Mouse (Mus musculus): ENCODE data around the gene Chchd4. TPM values are rescaled to one million over a fixed set of nuclear protein-coding genes. Genes with fewer than 3 reads are reported as not detected.
A peak's percentile ranks its signal among the peaks of the same experiment; 100 is the strongest.

Chchd4 gene
- 22.7 and 24.8 TPM in 2 replicates for polyA plus RNA-seq (2014; fragmentation: Nextera tagmentation; extraction: Ambion mirVana)

GRCm38 (mm10) chr6:91472868-91473804 lies at the start of gene Chchd4, which contains the start of gene Tmem43:
Chchd4 (minus strand) TSS chr6:91473546.
Tmem43 (plus strand) TSS chr6:91473703.
- Histone ChIP-seq H3K4me3 (ENCODE audit: low read depth, low read length) (peak within 1 kb of the TSS; percentile 83), H3K4me1 (ENCODE audit: control insufficient read depth, insufficient read depth, low read length) (peaks cover 17% of the 10 kb centered on the region), H3K9me3 (ENCODE audit: control insufficient read depth, low read length) (no peaks in the 10 kb centered on the region), H3K4me2 (ENCODE audit: low read depth, low read length) (peak within 1 kb of the TSS; percentile 71), H3K36me3 (ENCODE audit: control insufficient read depth, insufficient read depth, low read length) (peaks cover 21% of the 10 kb centered on the region), H3K27me3 (replicated peaks; ENCODE audit: control insufficient read depth, insufficient read depth, low read length) (no peaks in the 10 kb centered on the region), H3K27ac (replicated peaks; ENCODE audit: low read depth, low read length) (peak within 1 kb of the TSS; percentile 88), H3K9ac (ENCODE audit: low read depth, low read length) (peak within 1 kb of the TSS; percentile 89)
- DNase-seq (ENCODE audit: low spot score) (peak; percentile 100), ATAC-seq (ENCODE audit: low read depth) (peak; percentile 97)
- WGBS = under 1% methylated on average over 59 of the region's 74 CpGs

- WGBS = 90% methylated on average over 5 of the region's 5 CpGs
- Histone ChIP-seq H3K9me3 (ENCODE audit: control insufficient read depth, low read length) (no peaks in the 10 kb centered on the region), H3K27me3 (replicated peaks; ENCODE audit: control insufficient read depth, insufficient read depth, low read length) (no peaks in the 10 kb centered on the region), H3K36me3 (ENCODE audit: control insufficient read depth, insufficient read depth, low read length) (peaks cover 60% of the 10 kb centered on the region), H3K4me1 (ENCODE audit: control insufficient read depth, insufficient read depth, low read length) (no peaks in the 10 kb centered on the region), H3K4me3 (ENCODE audit: low read depth, low read length) (no peak overlapping the region), H3K9ac (ENCODE audit: low read depth, low read length) (no peak overlapping the region), H3K4me2 (ENCODE audit: low read depth, low read length) (no peak overlapping the region), H3K27ac (replicated peaks; ENCODE audit: low read depth, low read length) (no peak overlapping the region)
- ATAC-seq (ENCODE audit: low read depth) (no peak), DNase-seq (ENCODE audit: low spot score) (no peak)
Measured at GRCm38 (mm10) chr6:91522816-91523215, 49.5 kb upstream of the Chchd4 start.

- ATAC-seq (ENCODE audit: low read depth) (no peak), DNase-seq (ENCODE audit: low spot score) (no peak)
- Histone ChIP-seq H3K27me3 (replicated peaks; ENCODE audit: control insufficient read depth, insufficient read depth, low read length) (no peaks in the 10 kb centered on the region), H3K27ac (replicated peaks; ENCODE audit: low read depth, low read length) (no peak overlapping the region), H3K4me3 (ENCODE audit: low read depth, low read length) (no peak overlapping the region), H3K36me3 (ENCODE audit: control insufficient read depth, insufficient read depth, low read length) (peaks cover 61% of the 10 kb centered on the region), H3K9me3 (ENCODE audit: control insufficient read depth, low read length) (no peaks in the 10 kb centered on the region), H3K4me1 (ENCODE audit: control insufficient read depth, insufficient read depth, low read length) (peaks cover 19% of the 10 kb centered on the region), H3K9ac (ENCODE audit: low read depth, low read length) (no peak overlapping the region), H3K4me2 (ENCODE audit: low read depth, low read length) (no peak overlapping the region)
- WGBS = 88% methylated on average over 7 of the region's 7 CpGs
Measured at GRCm38 (mm10) chr6:91518454-91519020, 45.2 kb upstream of the Chchd4 start.

GRCm38 (mm10) chr6:91515545-91516449 lies 42.5 kb upstream of the Chchd4 start, which contains the start of the genes Xpc and Lsm3:
Xpc (minus strand) TSS chr6:91515888.
Lsm3 (plus strand) TSS chr6:91515928.
- no peaks in the 10 kb centered on the region for H3K27me3 ChIP-seq (replicated peaks; ENCODE audit: control insufficient read depth, insufficient read depth, low read length)

GRCm38 (mm10) chr6:91514737-91515362 lies 41.5 kb upstream of the Chchd4 start:
- Histone ChIP-seq H3K4me3 (ENCODE audit: low read depth, low read length) (peak overlapping the region; percentile 64), H3K9me3 (ENCODE audit: control insufficient read depth, low read length) (no peaks in the 10 kb centered on the region), H3K27me3 (replicated peaks; ENCODE audit: control insufficient read depth, insufficient read depth, low read length) (no peaks in the 10 kb centered on the region), H3K9ac (ENCODE audit: low read depth, low read length) (peak overlapping the region; percentile 69), H3K4me1 (ENCODE audit: control insufficient read depth, insufficient read depth, low read length) (peaks cover 19% of the 10 kb centered on the region), H3K4me2 (ENCODE audit: low read depth, low read length) (peak overlapping the region; percentile 78), H3K36me3 (ENCODE audit: control insufficient read depth, insufficient read depth, low read length) (peaks cover 36% of the 10 kb centered on the region), H3K27ac (replicated peaks; ENCODE audit: low read depth, low read length) (no peak overlapping the region)
- ATAC-seq (ENCODE audit: low read depth) (no peak), DNase-seq (ENCODE audit: low spot score) (no peak)
- WGBS = 22% methylated on average over 10 of the region's 10 CpGs

More at GRCm38 (mm10) chr6:91515545-91516449, 42.5 kb upstream of the Chchd4 start, which contains the start of the genes Xpc and Lsm3:
- ATAC-seq (ENCODE audit: low read depth) = peak; percentile 99
- Histone ChIP-seq H3K4me3 (ENCODE audit: low read depth, low read length) (peak within 1 kb of the TSS; percentile 64), H3K27ac (replicated peaks; ENCODE audit: low read depth, low read length) (peak within 1 kb of the TSS; percentile 41), H3K9ac (ENCODE audit: low read depth, low read length) (peak within 1 kb of the TSS; percentile 77), H3K4me2 (ENCODE audit: low read depth, low read length) (peak within 1 kb of the TSS; percentile 78), H3K9me3 (ENCODE audit: control insufficient read depth, low read length) (no peaks in the 10 kb centered on the region), H3K36me3 (ENCODE audit: control insufficient read depth, insufficient read depth, low read length) (peaks cover 41% of the 10 kb centered on the region), H3K4me1 (ENCODE audit: control insufficient read depth, insufficient read depth, low read length) (peaks cover 19% of the 10 kb centered on the region)
- under 1% methylated on average over 68 of the region's 80 CpGs for WGBS
- DNase-seq (ENCODE audit: low spot score) = peak; percentile 97

- ATAC-seq (ENCODE audit: low read depth) (no peak), DNase-seq (ENCODE audit: low spot score) (no peak)
- Histone ChIP-seq H3K4me1 (ENCODE audit: control insufficient read depth, insufficient read depth, low read length) (peaks cover 19% of the 10 kb centered on the region), H3K4me2 (ENCODE audit: low read depth, low read length) (no peak overlapping the region), H3K36me3 (ENCODE audit: control insufficient read depth, insufficient read depth, low read length) (peaks cover 34% of the 10 kb centered on the region), H3K27ac (replicated peaks; ENCODE audit: low read depth, low read length) (no peak overlapping the region), H3K4me3 (ENCODE audit: low read depth, low read length) (no peak overlapping the region), H3K9ac (ENCODE audit: low read depth, low read length) (peak overlapping the region; percentile 69), H3K27me3 (replicated peaks; ENCODE audit: control insufficient read depth, insufficient read depth, low read length) (no peaks in the 10 kb centered on the region), H3K9me3 (ENCODE audit: control insufficient read depth, low read length) (no peaks in the 10 kb centered on the region)
Measured at GRCm38 (mm10) chr6:91514135-91514534, 40.8 kb upstream of the Chchd4 start.

GRCm38 (mm10) chr6:91510211-91510610 lies 36.9 kb upstream of the Chchd4 start:
- peaks cover 52% of the 10 kb centered on the region for H3K36me3 ChIP-seq (ENCODE audit: control insufficient read depth, insufficient read depth, low read length)
- ATAC-seq (ENCODE audit: low read depth) = no peak
- 86% methylated on average over 10 of the region's 10 CpGs for WGBS

More at GRCm38 (mm10) chr6:91510211-91510610, 36.9 kb upstream of the Chchd4 start:
- Histone ChIP-seq H3K4me1 (ENCODE audit: control insufficient read depth, insufficient read depth, low read length) (peaks cover 8% of the 10 kb centered on the region; the same call in 1 of the 2 replicates), H3K9ac (ENCODE audit: low read depth, low read length) (no peak overlapping the region), H3K4me3 (ENCODE audit: low read depth, low read length) (no peak overlapping the region), H3K27ac (replicated peaks; ENCODE audit: low read depth, low read length) (no peak overlapping the region), H3K27me3 (replicated peaks; ENCODE audit: control insufficient read depth, insufficient read depth, low read length) (no peaks in the 10 kb centered on the region), H3K4me2 (ENCODE audit: low read depth, low read length) (no peak overlapping the region), H3K9me3 (ENCODE audit: control insufficient read depth, low read length) (no peaks in the 10 kb centered on the region)
- DNase-seq (ENCODE audit: low spot score) = no peak

Data from embryonic facial prominence, embryonic 14.5 days (tissue).